Mouse (Mus musculus) lung, postnatal 25 days (tissue): ENCODE measurements around the gene Olfr985.
A peak's percentile ranks its signal among the peaks of the same experiment; 100 is the strongest.

ENCODE experiments used
- DNase-seq: peaks from one replicate; pipeline ENCODE4 v3.0.0; 2022; ENCODE audit warnings: low spot score

Gene Olfr985

DNA sequence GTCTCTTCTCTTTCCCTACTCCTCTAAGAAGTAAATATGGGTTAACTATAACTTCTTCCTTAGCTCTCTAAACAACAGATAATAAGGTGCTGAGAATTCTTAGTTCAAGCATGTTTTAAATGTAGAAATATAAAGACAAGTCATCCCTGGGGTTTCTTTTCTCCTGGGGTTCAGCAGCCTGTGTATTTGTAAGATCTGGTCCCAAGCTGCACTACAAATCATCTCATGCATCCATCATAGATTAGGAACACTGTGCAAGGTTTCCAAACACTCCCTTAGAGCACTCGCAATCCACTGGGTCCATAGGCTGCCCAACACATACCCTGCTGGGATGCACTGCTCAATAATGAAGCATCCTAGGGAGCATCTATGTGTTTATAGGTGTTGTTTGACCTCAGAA lies at the start of gene Olfr985:
Gene Olfr985 (minus strand): TSS at position 101 of the 400 bp plus-strand sequence.
- DNase-seq = no peak

DNA sequence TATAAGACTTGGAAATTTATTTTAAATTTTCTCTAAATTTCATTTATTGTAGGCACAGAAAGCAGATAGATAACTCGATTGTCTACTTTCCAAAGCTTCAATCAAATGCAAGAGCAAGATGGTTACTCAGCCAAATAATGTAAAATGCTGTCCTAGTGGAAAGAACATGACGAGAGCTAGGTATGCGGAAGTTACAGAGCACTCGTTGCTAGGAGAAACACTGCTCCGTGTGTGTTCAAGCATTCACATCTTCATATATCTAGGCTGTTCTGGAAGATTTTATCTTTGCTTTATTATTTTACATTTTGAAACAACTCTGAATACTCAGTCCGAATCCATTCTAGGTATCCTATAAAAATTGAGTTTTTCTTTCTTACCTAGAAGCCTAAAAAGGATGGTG lies 47.0 kb upstream of the Olfr985 start:
- no peak for DNase-seq

DNA sequence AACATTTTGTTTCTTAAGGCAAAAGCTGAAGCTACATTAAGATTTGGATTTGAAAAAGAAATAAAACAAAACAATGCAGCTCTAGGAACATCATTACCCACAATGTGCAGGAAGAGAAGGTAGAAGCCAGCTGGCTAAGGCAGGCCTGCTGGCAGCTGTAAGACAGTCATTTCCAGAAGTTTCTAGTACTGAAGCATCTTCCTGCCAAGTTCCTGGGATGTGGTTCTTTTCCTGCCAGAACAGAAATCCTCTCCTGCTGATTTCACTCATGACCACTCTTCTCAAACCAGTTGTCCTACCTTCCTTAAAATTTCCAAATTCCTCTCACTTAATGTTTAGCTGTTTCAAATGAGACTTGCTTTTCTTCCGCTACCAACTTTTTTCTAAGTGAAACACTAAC lies 36.5 kb upstream of the Olfr985 start:
- peak; percentile 6 for DNase-seq

DNA sequence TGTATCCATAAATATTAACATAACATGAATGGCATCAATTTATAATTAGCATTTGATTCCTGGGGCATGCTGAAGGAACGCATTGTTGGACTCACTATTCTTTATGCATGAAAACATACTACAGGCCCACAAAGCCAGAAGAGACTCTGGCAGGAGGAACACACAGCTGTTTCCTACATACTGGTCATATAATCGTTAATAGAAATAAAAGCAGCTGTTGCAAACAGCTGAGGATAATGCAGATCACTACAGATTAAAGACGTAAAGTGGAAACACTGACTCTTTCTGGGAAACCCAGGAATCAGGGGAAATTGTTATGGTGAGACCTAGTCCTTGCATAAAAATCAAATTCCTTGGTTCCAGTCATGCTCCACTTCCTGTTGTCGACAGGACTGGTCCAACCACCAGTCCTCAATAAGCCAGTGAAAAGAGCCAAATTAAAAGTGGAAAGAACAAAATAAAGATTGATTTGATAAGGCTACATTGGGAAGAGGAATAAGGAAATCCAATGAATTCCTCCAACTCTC lies 25.2 kb upstream of the Olfr985 start:
- DNase-seq = no peak

DNA sequence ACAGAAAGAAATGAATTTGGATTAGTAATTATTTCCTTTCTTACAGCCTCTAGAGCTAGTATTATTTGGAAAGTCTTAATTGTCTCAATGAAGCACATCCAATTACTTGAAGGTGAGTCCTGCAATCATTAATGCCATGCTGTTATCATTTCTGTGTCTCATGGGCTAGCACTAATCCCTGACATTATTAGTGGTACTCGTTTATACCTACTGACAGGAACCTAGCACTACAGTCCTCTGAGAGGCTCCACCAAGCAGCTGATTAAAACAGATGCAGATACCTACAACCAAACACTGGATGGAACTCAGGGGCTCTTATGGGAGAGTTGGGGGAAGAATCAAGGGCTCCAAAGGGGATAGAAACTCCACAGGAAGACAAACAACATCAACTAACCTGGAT lies 11.6 kb upstream of the Olfr985 start:
- DNase-seq = no peak

DNA sequence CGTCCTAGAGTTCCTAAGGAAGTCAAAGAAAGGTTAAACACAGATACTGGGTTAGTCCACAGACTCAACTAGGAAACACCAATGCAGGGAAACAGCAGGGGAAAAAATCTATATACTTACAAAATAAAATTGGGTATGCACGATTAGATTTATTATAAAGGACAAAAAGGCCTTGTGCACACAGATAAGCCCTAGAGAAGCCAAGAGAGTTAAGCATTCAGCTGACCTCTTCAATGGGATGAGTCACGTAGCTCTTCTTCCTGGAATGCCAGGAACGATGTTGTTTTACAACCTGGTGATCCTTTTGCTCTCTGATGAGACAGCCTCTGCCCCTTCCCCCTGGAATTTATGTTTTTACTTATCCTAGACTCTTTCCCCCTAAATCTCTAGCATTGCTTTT lies 9.5 kb upstream of the Olfr985 start:
- DNase-seq = no peak

DNA sequence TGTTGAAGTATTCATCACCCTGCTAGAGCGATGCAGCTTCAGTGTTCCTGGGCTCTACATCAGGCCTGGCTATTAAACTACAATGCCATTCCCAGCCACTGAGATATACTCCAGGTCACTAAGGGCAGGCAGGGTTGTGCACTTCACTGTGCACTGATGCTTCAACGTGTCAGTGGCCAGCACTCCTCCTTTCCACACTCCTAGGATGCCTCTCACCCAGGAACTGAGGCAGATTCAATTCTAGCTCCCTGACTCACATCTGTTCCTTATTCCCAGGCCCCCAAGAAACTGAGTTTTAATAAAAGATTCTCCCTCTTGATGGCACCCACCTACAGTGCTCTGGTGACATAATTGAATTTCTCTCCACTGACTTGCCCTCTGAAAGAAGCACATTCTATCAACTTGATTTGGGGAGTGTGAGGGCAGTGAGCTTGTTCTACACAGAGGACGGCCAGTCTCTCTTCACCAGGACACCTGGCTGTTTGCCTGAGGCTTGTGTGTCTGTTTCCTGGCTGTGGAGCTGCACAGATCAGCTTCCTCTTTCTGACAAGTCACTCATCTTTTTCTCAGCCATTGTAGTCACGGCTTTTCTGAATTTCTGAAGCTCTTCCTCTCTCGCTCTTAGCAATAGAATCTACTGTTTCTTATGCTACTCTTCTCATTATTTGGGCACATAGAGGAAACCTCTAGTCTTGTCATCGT lies 7.2 kb upstream of the Olfr985 start:
- no peak for DNase-seq

DNA sequence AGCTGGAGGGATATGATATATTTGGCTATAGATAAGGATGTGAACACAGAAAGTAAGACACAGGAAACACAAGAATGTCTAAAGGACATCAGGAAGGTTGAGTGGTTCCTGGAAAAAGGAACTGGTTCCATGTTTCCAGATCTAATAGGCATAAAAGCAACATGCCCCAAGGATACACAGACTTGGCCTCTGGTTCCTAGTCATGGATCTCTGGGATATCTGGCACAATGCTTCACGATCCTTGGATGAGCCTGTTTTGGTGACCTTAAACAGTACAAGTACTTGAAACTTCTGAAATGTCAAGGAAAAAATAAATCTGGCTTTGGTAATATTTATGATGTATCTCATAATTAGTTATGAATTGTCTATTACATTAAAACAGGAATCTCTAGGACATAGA lies 572 bp upstream of the Olfr985 start:
- no peak for DNase-seq

DNA sequence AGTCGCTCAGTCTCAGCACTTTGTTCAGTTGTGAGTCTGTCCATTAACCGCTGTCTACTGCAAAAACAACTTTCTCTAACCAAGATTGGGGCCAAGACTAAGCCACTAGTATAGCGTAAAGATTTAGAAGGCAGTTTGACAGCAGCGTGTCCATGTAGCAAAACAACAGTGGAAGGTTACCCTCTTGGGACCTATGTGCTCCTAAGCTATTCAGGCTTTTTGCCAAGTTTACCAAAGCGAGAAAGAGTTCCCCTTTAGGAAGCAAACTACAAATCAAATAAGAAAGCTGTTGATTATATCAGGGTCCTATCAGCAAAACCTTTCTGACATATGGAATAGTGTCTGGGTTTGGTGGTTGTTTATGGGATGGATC lies 12.7 kb downstream of the Olfr985 start:
- no peak for DNase-seq

DNA sequence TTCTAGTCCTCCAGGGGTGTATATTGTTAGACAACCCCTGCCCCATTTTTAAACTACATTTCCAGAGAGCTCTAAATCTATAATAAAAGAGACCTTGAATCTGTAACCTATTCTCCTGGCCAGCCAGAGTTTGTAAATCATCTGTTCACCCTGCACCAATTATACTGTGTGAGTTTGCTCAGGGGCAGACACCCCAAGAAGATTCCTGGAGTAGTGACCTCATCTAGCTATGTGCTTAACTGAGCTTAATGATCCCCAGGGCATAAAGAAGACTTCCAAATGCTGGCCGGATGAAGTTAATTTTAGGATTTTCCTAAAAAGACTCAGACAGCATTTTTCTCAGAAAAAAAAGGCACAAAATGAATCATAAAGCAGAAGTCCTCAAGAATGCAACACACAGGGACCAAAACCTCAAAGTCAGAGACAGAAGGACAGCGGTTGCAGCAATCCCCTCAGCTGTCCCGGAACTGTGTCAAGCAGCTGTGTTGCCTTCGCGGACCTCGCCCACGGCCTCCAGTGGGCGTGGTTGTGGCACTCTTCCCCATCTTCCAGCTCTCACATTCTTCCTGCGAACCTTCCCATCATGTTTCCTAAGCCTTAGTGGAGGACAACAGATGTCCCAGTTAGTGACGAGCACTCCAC lies 13.2 kb downstream of the Olfr985 start:
- peak; percentile 38 for DNase-seq

DNA sequence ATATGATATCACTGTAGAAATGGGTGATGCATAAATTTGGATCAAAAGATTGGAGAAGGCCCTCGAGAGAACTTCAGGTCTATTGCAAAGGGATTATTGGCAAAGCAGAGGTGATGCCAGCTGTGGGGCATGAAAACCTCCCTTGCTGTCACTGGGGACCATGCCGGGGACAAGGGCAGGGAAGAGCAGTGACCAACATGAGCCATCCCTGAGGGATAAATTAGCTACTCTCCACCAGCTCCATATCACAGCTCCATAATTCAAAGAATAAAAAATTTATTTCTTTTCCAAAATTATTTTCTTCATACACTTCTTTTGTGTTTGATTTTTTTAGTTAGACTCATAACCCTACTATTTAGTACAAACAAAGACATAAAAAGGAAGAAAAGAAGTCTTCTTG lies 15.9 kb downstream of the Olfr985 start, which contains the start of gene Olfr984:
Gene Olfr984 (minus strand): TSS at position 101 of the 400 bp plus-strand sequence.
- no peak for DNase-seq

DNA sequence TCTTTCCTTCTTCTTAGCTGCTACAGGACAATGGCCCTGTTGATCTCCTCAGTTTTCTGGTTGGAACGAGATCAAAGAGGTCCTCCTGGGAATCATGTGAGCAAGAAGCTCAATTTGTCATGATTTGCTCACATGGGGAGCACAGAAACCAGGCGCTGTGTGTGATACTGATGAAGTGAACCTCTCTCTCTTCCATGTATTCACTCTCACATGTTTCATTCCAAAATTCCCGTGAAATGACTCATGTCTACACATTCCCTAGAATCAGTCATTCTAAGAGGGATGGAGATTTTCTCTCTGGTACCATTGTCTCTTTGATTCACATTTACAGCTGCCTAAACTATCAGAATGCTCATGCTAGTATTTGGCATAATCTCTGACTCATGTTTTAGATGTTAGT lies 35.2 kb downstream of the Olfr985 start:
- DNase-seq = no peak

DNA sequence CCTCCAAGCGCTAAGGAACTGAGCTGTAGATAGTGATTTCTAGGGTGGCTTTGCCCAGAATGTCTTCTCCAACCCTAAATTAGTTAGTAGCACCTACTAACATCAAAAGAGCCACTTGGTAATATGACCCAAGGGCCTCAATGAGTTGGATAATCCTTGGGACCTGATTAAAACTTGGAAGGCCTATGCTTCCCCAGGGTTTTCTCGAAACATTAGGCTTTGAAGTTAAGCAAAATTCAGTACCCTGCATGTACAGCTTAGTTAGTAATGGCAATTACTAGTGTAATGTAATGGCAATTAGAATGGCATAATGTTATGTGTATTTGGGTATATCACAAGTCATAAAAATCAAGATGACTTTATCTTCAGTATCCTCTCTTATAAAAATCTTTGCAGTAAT lies 36.5 kb downstream of the Olfr985 start, which contains the start of gene Olfr983:
Gene Olfr983 (minus strand): TSS at position 101 of the 400 bp plus-strand sequence.
- no peak for DNase-seq
